Mouse (Mus musculus): ENCODE data around the gene Hps3. TPM values are rescaled to one million over a fixed set of nuclear protein-coding genes. Genes with fewer than 3 reads are reported as not detected.
A peak's percentile ranks its signal among the peaks of the same experiment; 100 is the strongest.
"Not testable (repeated sequence)": the region's sequence is repeated elsewhere in the genome, so short reads cannot be mapped to it uniquely, and the experiment has no call there.

Gene Hps3
- polyA plus RNA-seq, 1 experiment from 2014 or later = 11.0 TPM

DNA sequence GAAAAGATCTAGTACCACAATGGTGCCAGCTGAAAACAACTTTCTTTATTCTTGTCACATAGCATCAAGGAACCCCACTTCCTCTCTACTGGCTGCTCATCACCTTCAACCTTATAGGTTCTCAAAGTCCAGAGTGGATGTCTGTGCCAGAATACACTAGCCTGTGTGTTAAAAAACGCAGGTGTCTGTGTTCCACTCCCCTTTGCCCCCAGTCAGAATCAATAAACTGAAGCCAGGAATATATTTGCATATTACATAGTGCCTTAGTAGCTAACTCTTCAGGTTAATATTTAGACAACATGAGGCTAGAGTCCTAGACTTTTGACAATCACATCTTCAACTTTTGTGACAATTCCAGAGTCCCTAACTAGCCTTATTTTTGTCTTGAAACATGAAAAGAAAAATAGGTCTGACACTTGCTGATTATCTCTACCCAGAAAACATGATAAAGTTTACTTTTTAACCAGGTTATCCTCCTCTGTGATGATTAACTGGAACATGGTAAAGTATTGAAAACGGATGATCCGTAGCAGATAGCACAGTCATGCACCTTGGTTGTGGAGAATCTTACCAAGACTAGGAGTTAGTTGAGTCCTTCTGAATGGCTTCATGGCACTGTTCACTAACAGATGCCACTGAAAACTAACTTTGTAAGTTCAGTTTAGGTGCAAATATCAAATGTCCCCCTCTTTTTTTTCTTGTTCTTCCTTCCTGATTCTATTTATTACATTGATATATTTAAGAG lies 72.2 kb downstream of the Hps3 start:
- WGBS = 91% methylated on average over 3 of the region's 3 CpGs
- Histone ChIP-seq H3K27me3 (no peaks in the 10 kb centered on the region), H3K9ac (no peak overlapping the region), H3K4me1 (no peaks in the 10 kb centered on the region), H3K36me3 (no peaks in the 10 kb centered on the region), H3K27ac (no peak overlapping the region), H3K4me3 (no peak overlapping the region), H3K9me3 (no peaks in the 10 kb centered on the region), H3K4me2 (replicated peaks) (no peak overlapping the region)
- no peak for ATAC-seq (ENCODE audit: insufficient number of reproducible peaks, insufficient read depth, low FRiP score, low TSS enrichment)

DNA sequence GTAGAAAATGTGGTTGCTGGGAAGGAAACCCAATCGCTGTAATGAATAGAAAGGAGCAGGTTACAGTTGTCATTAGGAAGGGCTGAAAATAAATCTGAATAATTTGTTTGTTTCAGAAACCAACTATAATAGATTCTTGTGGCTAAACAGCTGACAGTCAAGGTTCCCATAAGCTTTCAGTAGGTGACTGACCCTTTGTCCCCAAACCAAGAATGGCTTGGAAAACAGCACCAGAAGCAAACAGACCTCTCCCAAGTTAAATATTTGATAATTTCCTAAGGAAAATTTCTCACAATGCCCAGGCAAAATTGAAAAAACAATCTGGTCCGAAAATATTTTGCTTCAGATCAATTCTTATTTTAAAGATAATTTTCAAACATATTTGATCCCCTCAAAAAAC lies 73.8 kb downstream of the Hps3 start:
- ATAC-seq (ENCODE audit: insufficient number of reproducible peaks, insufficient read depth, low FRiP score, low TSS enrichment) = no peak
- H3K4me1 ChIP-seq = no peaks in the 10 kb centered on the region
- WGBS = 87% methylated on average over 2 of the region's 2 CpGs
- no peaks in the 10 kb centered on the region for H3K36me3 ChIP-seq
- no peak overlapping the region for H3K9ac ChIP-seq
- no peaks in the 10 kb centered on the region for H3K27me3 ChIP-seq
- no peak overlapping the region for H3K4me2 ChIP-seq (replicated peaks)
- H3K27ac ChIP-seq = no peak overlapping the region
- H3K9me3 ChIP-seq = no peaks in the 10 kb centered on the region
- no peak overlapping the region for H3K4me3 ChIP-seq

DNA sequence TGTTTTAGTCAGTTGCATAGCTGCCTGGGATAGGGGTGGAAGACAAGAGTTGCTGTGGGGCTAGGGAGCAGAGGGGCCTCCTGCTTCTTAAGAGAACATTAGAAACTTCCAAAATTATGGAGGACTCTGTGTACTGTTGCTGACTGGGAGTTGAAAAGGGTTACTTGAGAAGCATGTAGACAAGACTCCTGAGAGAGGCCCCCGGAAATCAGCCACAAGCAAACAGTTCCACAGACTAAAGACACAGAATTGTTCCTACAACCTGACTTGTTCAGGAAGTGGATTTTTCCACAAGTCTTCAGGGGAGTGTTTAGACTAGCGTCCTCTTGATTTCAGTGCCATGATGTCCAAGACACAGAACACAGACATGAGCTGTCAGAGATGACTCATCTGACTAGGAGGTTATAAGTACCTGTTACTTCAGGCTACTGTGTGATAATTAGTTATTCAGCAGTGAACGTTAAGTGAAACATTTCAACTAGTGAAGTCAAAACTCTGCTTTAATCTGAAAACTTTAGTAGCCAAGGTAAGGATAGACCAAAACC lies 74.5 kb downstream of the Hps3 start:
- 47% methylated on average over 3 of the region's 3 CpGs for WGBS
- H3K4me3 ChIP-seq = no peak overlapping the region
- no peak for ATAC-seq (ENCODE audit: insufficient number of reproducible peaks, insufficient read depth, low FRiP score, low TSS enrichment)
- no peaks in the 10 kb centered on the region for H3K4me1 ChIP-seq
- H3K9ac ChIP-seq = no peak overlapping the region
- H3K27me3 ChIP-seq = no peaks in the 10 kb centered on the region
- H3K36me3 ChIP-seq = no peaks in the 10 kb centered on the region
- H3K4me2 ChIP-seq (replicated peaks) = no peak overlapping the region
- H3K27ac ChIP-seq = no peak overlapping the region
- H3K9me3 ChIP-seq = no peaks in the 10 kb centered on the region

DNA sequence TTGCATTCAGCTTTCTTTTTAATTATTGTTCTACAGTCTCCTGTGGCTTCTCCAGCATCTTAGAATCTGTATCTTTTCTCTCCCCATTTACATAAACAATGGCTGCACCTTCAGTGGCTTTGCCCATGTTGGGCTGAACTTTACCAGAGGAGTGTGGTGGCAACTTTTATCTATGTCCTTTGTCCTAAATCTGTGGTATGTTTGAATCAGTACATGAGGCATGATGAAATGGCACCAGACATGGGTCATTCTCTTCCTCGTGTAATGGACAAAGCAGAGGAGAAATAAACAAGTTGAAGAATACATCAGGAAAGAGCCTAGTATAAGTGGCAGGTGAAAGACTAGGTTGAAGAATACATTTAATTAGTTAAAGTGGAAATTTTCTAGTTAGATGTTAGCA lies 76.1 kb downstream of the Hps3 start:
- no peaks in the 10 kb centered on the region for H3K36me3 ChIP-seq
- no peak overlapping the region for H3K27ac ChIP-seq
- no peak overlapping the region for H3K9ac ChIP-seq
- no peak overlapping the region for H3K4me2 ChIP-seq (replicated peaks)
- H3K27me3 ChIP-seq = no peaks in the 10 kb centered on the region
- no peaks in the 10 kb centered on the region for H3K4me1 ChIP-seq
- H3K9me3 ChIP-seq = no peaks in the 10 kb centered on the region
- H3K4me3 ChIP-seq = no peak overlapping the region
- no peak for ATAC-seq (ENCODE audit: insufficient number of reproducible peaks, insufficient read depth, low FRiP score, low TSS enrichment)
- 81% methylated on average over 1 of the region's 1 CpGs for WGBS

DNA sequence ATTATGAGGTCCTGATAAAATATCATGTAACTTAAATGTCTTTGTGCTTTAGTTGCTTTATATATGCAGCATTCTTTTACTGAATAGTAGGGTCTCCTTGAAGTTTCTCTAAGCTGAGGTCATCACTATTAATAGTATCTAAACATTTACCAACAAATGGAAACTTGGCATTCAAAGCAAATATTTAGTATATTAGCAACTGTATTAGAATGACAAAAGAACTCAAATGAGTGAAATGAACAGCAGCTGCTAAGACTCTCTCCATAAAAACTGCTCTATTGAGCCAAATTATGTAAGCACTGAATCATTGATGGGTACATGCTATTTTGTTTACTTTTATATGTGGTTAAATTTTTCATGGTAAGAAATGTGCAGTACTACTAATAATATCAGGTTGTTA lies 77.1 kb downstream of the Hps3 start:
- H3K36me3 ChIP-seq = no peaks in the 10 kb centered on the region
- no peak overlapping the region for H3K27ac ChIP-seq
- no peaks in the 10 kb centered on the region for H3K27me3 ChIP-seq

DNA sequence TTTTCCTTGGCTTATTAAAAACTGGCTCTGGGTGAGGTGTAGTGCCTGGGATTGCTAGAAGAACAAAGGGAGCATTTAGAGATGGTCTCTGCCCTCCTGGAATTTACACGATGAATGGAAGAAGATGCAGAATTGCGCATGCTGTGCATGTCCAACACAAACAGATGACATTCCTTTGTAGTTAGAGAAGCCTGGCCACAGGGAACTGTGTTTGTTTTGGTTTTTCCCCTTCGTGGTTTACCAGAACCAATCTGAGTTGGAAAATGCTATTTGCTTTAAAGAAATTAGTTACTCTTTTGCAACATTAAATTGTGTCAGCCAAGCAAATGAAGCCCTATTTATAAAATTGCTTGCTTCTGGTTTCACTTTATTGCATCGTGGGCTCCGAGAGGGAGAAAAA lies 78.2 kb downstream of the Hps3 start, which contains the start of gene Cp:
Gene Cp, plus strand, starts transcription at position 170 of the 400 bp plus-strand sequence.
- no peaks in the 10 kb centered on the region for H3K9me3 ChIP-seq
- no peaks in the 10 kb centered on the region for H3K4me1 ChIP-seq
- no peak within 1 kb of the TSS for H3K27ac ChIP-seq
- H3K4me3 ChIP-seq = no peak within 1 kb of the TSS
- WGBS = 22% methylated on average over 5 of the region's 5 CpGs
- no peak for ATAC-seq (ENCODE audit: insufficient number of reproducible peaks, insufficient read depth, low FRiP score, low TSS enrichment)
- H3K9ac ChIP-seq = no peak within 1 kb of the TSS
- H3K36me3 ChIP-seq = no peaks in the 10 kb centered on the region
- H3K4me2 ChIP-seq (replicated peaks) = 0 out of 2 replicates have a peak within 1 kb of the TSS, but pooled peaks have one; percentile 9
- H3K27me3 ChIP-seq = no peaks in the 10 kb centered on the region

More for the DNA sequence above, 77.1 kb downstream of the Hps3 start:
- H3K4me3 ChIP-seq = no peak overlapping the region
- no peaks in the 10 kb centered on the region for H3K9me3 ChIP-seq
- H3K4me1 ChIP-seq = no peaks in the 10 kb centered on the region
- H3K9ac ChIP-seq = no peak overlapping the region
- no peak overlapping the region for H3K4me2 ChIP-seq (replicated peaks)
- no peak for ATAC-seq (ENCODE audit: insufficient number of reproducible peaks, insufficient read depth, low FRiP score, low TSS enrichment)

DNA sequence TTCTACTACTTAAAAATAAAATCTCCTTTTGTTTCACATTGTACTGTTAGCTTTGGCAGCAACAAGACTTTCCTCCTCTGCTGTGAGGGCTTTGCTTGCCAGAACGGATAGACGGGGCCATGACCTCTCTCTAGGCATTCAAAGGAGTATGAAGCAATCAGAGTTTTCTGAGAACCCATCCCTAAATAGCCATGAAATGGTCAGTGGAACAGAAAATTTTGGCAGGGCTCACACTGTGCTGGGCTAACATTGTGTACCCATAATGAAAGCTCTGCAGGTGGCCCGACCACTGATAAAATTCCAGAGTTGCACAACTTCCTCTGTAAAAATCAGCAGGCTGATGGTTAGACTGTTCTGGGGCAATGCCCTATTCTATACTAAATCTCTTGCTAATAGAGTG lies 81.2 kb downstream of the Hps3 start:
- Histone ChIP-seq H3K27ac (no peak overlapping the region), H3K36me3 (no peaks in the 10 kb centered on the region), H3K9me3 (no peaks in the 10 kb centered on the region), H3K4me1 (no peaks in the 10 kb centered on the region), H3K4me3 (no peak overlapping the region), H3K27me3 (no peaks in the 10 kb centered on the region), H3K4me2 (replicated peaks) (no peak overlapping the region), H3K9ac (no peak overlapping the region)
- WGBS = 22% methylated on average over 3 of the region's 3 CpGs
- ATAC-seq (ENCODE audit: insufficient number of reproducible peaks, insufficient read depth, low FRiP score, low TSS enrichment) = peak; percentile 80

DNA sequence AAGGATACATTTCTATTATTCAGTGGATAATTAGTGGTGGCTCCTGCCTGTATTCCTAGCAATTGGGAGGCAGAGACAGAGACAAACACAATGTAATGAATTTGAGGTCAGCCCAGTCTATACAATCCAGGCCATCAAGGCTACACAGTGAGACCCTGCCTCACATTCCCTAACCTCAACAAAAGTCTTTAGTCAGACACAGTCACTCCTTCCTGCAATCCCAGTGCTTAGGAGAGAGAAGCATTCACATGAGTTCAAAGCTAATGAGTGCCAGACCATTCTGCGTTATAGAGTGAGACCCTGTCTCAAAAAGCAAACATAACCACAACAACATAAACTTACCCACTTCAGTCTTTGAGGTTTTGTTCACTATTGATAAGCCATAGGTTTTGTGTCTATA lies 81.7 kb downstream of the Hps3 start:
- H3K27me3 ChIP-seq = no peaks in the 10 kb centered on the region
- no peaks in the 10 kb centered on the region for H3K4me1 ChIP-seq
- no peak overlapping the region for H3K27ac ChIP-seq
- no peak overlapping the region for H3K4me3 ChIP-seq
- no peaks in the 10 kb centered on the region for H3K9me3 ChIP-seq
- no peak overlapping the region for H3K9ac ChIP-seq
- 23% methylated on average over 1 of the region's 1 CpGs for WGBS
- H3K4me2 ChIP-seq (replicated peaks) = no peak overlapping the region
- no peaks in the 10 kb centered on the region for H3K36me3 ChIP-seq
- ATAC-seq (ENCODE audit: insufficient number of reproducible peaks, insufficient read depth, low FRiP score, low TSS enrichment) = 0 out of 2 replicates have a peak, but pooled peaks have one; percentile 64

DNA sequence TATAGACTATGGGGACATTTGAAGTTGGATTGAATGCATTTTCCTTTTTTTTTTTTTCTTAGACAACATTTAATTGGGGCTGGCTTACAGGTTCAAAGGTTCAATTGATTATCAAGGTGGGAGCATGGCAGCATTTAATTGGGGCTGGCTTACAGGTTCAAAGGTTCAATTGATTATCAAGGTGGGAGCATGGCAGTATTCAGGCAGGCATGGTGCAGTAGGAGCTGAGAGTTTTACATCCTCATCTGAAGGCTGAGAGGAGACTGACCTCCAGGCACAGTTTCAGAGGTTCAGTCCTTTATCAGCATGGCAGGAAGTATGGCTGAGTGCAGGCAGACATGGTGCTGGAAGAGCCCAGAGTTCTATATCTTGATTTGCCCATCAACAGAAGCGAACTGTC lies 85.7 kb downstream of the Hps3 start:
- not testable (repeated sequence) for H3K36me3 ChIP-seq; H3K4me3 ChIP-seq; H3K9me3 ChIP-seq; H3K27me3 ChIP-seq; H3K4me2 ChIP-seq (replicated peaks); ATAC-seq (ENCODE audit: insufficient number of reproducible peaks, insufficient read depth, low FRiP score, low TSS enrichment); H3K9ac ChIP-seq; H3K27ac ChIP-seq; H3K4me1 ChIP-seq
- WGBS = 86% methylated on average over 1 of the region's 1 CpGs

DNA sequence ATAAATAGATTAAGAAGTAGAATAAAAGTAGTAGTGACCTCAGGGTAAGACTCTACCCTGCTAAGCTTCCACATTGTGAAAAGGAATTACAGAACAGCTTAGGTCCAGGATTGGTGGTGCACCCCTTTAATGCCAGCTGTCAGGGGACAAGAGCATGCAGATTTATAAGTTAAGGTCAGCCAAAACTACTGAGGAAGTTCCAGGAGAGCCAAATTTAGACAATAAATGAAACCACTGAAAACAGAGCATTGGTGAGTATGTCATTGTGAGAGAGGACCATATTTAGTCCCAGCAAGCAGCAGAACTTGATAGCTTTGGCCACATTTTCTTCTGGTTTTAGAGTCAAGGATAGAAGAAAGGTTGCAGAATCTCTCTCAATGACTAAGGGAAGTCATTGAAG lies 86.6 kb downstream of the Hps3 start:
- Histone ChIP-seq H3K4me2 (replicated peaks) (no peak overlapping the region), H3K27me3 (no peaks in the 10 kb centered on the region), H3K4me1 (no peaks in the 10 kb centered on the region), H3K9ac (no peak overlapping the region), H3K27ac (no peak overlapping the region), H3K4me3 (no peak overlapping the region), H3K9me3 (no peaks in the 10 kb centered on the region), H3K36me3 (no peaks in the 10 kb centered on the region)
- ATAC-seq (ENCODE audit: insufficient number of reproducible peaks, insufficient read depth, low FRiP score, low TSS enrichment) = no peak
